Mouse (Mus musculus): ENCODE measurements around the gene Ticrr. TPM values are rescaled to one million over a fixed set of nuclear protein-coding genes. Genes with fewer than 3 reads are reported as not detected.

The Ticrr gene
- polyA plus RNA-seq, 1 experiment from 2014 or later: 12.7 TPM

GRCm38 (mm10) chr7:79744051-79744450, 84.1 kb downstream of the Ticrr start:
- Histone ChIP-seq H3K4me1 (ENCODE audit: control insufficient read depth, insufficient read depth, low read length) (0 out of 2 replicates have a peak, but pooled peaks cover 4% of the 10 kb centered on the region), H3K9ac (replicated peaks; ENCODE audit: low read depth, low read length) (no peak overlapping the region), H3K27me3 (ENCODE audit: control insufficient read depth, insufficient read depth, low read length) (no peaks in the 10 kb centered on the region), H3K4me3 (ENCODE audit: low read depth, low read length) (no peak overlapping the region), H3K36me3 (ENCODE audit: control insufficient read depth, insufficient read depth, low read length) (no peaks in the 10 kb centered on the region; the same call in 1 of the 2 replicates), H3K27ac (ENCODE audit: low read length) (no peak overlapping the region), H3K9me3 (ENCODE audit: control insufficient read depth, low read depth, low read length) (no peaks in the 10 kb centered on the region), H3K4me2 (replicated peaks; ENCODE audit: low read depth, low read length) (no peak overlapping the region)
- WGBS: 90% methylated on average over 9 of the region's 9 CpGs
- no peak for ATAC-seq (ENCODE audit: insufficient number of reproducible peaks, insufficient read depth, low FRiP score, low read depth)

- no peak overlapping the region for H3K4me3 ChIP-seq (ENCODE audit: low read depth, low read length)
- no peak for ATAC-seq (ENCODE audit: insufficient number of reproducible peaks, insufficient read depth, low FRiP score, low read depth)
- no peaks in the 10 kb centered on the region for H3K27me3 ChIP-seq (ENCODE audit: control insufficient read depth, insufficient read depth, low read length)
- H3K4me2 ChIP-seq (replicated peaks; ENCODE audit: low read depth, low read length): no peak overlapping the region
- 74% methylated on average over 5 of the region's 5 CpGs for WGBS
- 0 out of 2 replicates have a peak, but pooled peaks cover 4% of the 10 kb centered on the region for H3K4me1 ChIP-seq (ENCODE audit: control insufficient read depth, insufficient read depth, low read length)
- no peaks in the 10 kb centered on the region; the same call in 1 of the 2 replicates for H3K36me3 ChIP-seq (ENCODE audit: control insufficient read depth, insufficient read depth, low read length)
- no peaks in the 10 kb centered on the region for H3K9me3 ChIP-seq (ENCODE audit: control insufficient read depth, low read depth, low read length)
- H3K27ac ChIP-seq (ENCODE audit: low read length): no peak overlapping the region
- no peak overlapping the region for H3K9ac ChIP-seq (replicated peaks; ENCODE audit: low read depth, low read length)
These were observed 84.6 kb downstream of the Ticrr start for GRCm38 (mm10) chr7:79744585-79744984.

DNA sequence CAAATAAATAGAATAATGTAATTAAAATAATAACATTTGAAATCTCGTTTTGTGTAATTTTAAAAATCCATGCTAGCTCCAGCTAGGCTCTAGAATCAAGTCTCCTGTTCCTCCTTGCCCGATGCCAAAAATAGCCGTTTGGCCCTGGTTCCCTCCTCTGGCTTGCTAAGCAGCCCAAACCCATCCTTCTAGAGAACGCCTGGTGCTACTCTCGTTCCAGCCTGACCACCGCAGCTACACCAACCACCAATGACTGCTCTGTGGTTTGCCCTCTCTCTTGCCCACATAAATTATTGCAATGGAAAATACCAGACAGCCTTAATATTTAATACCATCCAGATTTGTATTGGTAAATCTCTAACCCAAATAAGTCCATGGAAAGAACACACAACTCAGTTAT, 87.7 kb downstream of the Ticrr start:
- Histone ChIP-seq H3K9me3 (ENCODE audit: control insufficient read depth, low read depth, low read length) (no peaks in the 10 kb centered on the region), H3K4me2 (replicated peaks; ENCODE audit: low read depth, low read length) (no peak overlapping the region), H3K27ac (ENCODE audit: low read length) (no peak overlapping the region), H3K36me3 (ENCODE audit: control insufficient read depth, insufficient read depth, low read length) (no peaks in the 10 kb centered on the region), H3K9ac (replicated peaks; ENCODE audit: low read depth, low read length) (no peak overlapping the region), H3K27me3 (ENCODE audit: control insufficient read depth, insufficient read depth, low read length) (no peaks in the 10 kb centered on the region), H3K4me1 (ENCODE audit: control insufficient read depth, insufficient read depth, low read length) (0 out of 2 replicates have a peak, but pooled peaks cover 4% of the 10 kb centered on the region), H3K4me3 (ENCODE audit: low read depth, low read length) (no peak overlapping the region)
- 77% methylated on average over 6 of the region's 6 CpGs for WGBS
- no peak for ATAC-seq (ENCODE audit: insufficient number of reproducible peaks, insufficient read depth, low FRiP score, low read depth)

Other genes with a start within 250 kb of the Ticrr start
- gene Polg, start 193.8 kb upstream of the Ticrr start, polyA plus RNA-seq (2014; fragmentation: Nextera tagmentation; extraction: Ambion mirVana): 27.8 and 34.7 TPM in 2 replicates
- not detected in 2 replicates for gene Rhcg, start 42.5 kb upstream of the Ticrr start, polyA plus RNA-seq (2014; fragmentation: Nextera tagmentation; extraction: Ambion mirVana)
- gene Kif7, start 55.5 kb downstream of the Ticrr start, polyA plus RNA-seq (2014; fragmentation: Nextera tagmentation; extraction: Ambion mirVana): 4.2 and 4.4 TPM in 2 replicates
- gene Plin1, start 72.7 kb downstream of the Ticrr start, polyA plus RNA-seq (2014; fragmentation: Nextera tagmentation; extraction: Ambion mirVana): not detected in 2 replicates
- gene Pex11a, start 82.9 kb downstream of the Ticrr start, polyA plus RNA-seq (2014; fragmentation: Nextera tagmentation; extraction: Ambion mirVana): 11.0 and 11.5 TPM in 2 replicates
- 0.14 and 0.50 TPM in 2 replicates for gene Wdr93, start 83.0 kb downstream of the Ticrr start, polyA plus RNA-seq (2014; fragmentation: Nextera tagmentation; extraction: Ambion mirVana)
- gene Mesp1, start 133.6 kb downstream of the Ticrr start, polyA plus RNA-seq (2014; fragmentation: Nextera tagmentation; extraction: Ambion mirVana): not detected in 2 replicates
- 0.55 and 1.2 TPM in 2 replicates for gene Mesp2, start 150.5 kb downstream of the Ticrr start, polyA plus RNA-seq (2014; fragmentation: Nextera tagmentation; extraction: Ambion mirVana)
- 25.9 and 26.3 TPM in 2 replicates for gene Anpep, start 200.9 kb downstream of the Ticrr start, polyA plus RNA-seq (2014; fragmentation: Nextera tagmentation; extraction: Ambion mirVana)